Mouse (Mus musculus): Measurements from ENCODE around the gene Mesd. TPM values are rescaled to one million over a fixed set of nuclear protein-coding genes. Genes with fewer than 3 reads are reported as not detected.
A peak's percentile ranks its signal among the peaks of the same experiment; 100 is the strongest.

Mesd gene
- polyA plus RNA-seq, 1 experiment: 34.6 TPM

DNA sequence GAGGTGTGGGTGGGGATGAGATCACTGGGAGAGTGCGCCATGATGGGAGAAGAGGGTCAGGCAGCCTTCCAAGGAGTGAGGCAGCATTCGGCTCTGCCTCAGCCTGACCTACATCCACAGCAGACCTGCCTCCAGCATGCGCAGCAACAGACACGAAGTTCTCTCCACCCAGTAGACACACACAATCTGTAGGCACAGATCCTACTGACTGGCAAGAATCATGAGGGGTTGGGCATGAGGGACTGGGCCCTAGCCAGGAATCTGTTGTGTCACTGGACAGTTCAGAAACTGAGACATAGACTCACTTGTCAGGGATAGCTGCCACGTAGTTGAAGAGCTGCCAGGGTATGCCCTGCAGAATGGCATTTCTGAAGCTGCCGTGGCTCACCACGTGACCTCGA, 57.4 kb downstream of the Mesd start:
- H3K4me3 ChIP-seq (replicated peaks; ENCODE audit: insufficient read depth, low read depth, low read length): no peak overlapping the region
- TF ChIP-seq CTCF (IDR thresholded peaks at IDR 0.05; ENCODE audit: borderline replicate concordance, insufficient read depth, low read depth, low read length) (no peak), POLR2A (IDR thresholded peaks at IDR 0.05; ENCODE audit: borderline replicate concordance, insufficient read depth, low read length) (no peak)
- H3K4me1 ChIP-seq (ENCODE audit: control insufficient read depth, insufficient read depth, low read length): peaks cover 6% of the 10 kb centered on the region
- H3K27ac ChIP-seq (ENCODE audit: insufficient read depth, low read length): no peak overlapping the region
- 12% methylated on average over 8 of the region's 8 CpGs for WGBS
- no peaks in the 10 kb centered on the region for H3K27me3 ChIP-seq (ENCODE audit: control insufficient read depth, insufficient read depth, low read length)
- DNase-seq: peak; percentile 76 to 88

DNA sequence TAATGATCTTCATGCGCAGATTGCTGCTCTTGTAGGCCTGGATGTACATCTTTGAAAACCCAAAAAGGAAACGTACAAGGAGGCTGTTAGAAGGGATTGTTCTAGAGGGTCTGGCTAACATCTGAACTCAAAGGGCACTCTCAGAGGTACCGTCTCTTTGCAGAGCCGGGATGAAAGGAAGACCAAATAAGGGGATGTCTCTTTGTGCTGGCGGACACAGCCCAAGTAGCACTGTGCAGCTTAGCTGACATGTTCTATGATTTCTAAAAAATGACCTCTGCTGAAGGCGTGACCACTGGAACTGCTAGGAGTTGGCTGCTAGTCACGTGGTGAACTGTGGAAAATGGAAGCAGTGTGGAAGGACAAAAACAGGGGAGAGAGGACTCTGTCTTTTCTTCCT, 64.5 kb downstream of the Mesd start:
- H3K27ac ChIP-seq (ENCODE audit: insufficient read depth, low read length): no peak overlapping the region
- 97% methylated on average over 7 of the region's 7 CpGs for WGBS
- no peak for TF ChIP-seq POLR2A (IDR thresholded peaks at IDR 0.05; ENCODE audit: borderline replicate concordance, insufficient read depth, low read length)
- TF ChIP-seq CTCF (IDR thresholded peaks at IDR 0.05; ENCODE audit: borderline replicate concordance, insufficient read depth, low read depth, low read length): no peak
- H3K4me1 ChIP-seq (ENCODE audit: control insufficient read depth, insufficient read depth, low read length): peaks cover 15% of the 10 kb centered on the region
- no peak for DNase-seq
- no peaks in the 10 kb centered on the region for H3K27me3 ChIP-seq (ENCODE audit: control insufficient read depth, insufficient read depth, low read length)
- no peak overlapping the region for H3K4me3 ChIP-seq (replicated peaks; ENCODE audit: insufficient read depth, low read depth, low read length)

DNA sequence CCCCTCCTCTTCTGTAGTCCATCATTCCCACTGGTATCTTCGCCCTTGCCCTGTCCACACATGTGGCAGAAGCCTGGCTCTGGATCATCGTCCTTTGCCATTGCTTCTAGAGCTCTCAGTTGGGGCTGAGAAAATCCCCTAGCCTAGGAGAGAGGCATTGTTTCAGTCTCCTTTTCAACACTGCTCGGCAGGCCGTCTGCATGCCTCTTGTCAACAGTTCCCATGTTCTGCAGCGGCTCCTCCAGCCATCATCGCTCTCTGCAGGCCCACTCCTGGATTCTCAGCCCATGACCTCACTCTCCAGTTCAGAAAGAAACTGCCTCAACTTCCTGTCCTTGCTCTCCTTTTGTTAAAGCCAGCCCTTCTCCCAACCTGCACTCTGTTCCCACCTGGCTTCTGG, 65.4 kb downstream of the Mesd start:
- Histone ChIP-seq H3K4me3 (replicated peaks; ENCODE audit: insufficient read depth, low read depth, low read length) (no peak overlapping the region), H3K27me3 (ENCODE audit: control insufficient read depth, insufficient read depth, low read length) (no peaks in the 10 kb centered on the region), H3K27ac (ENCODE audit: insufficient read depth, low read length) (no peak overlapping the region), H3K4me1 (ENCODE audit: control insufficient read depth, insufficient read depth, low read length) (peaks cover 15% of the 10 kb centered on the region)
- WGBS: 92% methylated on average over 6 of the region's 6 CpGs
- DNase-seq: no peak
- TF ChIP-seq POLR2A (IDR thresholded peaks at IDR 0.05; ENCODE audit: borderline replicate concordance, insufficient read depth, low read length): no peak
- TF ChIP-seq CTCF (IDR thresholded peaks at IDR 0.05; ENCODE audit: borderline replicate concordance, insufficient read depth, low read depth, low read length): no peak

Other genes starting within 250 kb of the Mesd start
- 84.9 and 108 TPM in 2 replicates for gene Il16, start 138.7 kb upstream of the Mesd start, polyA plus RNA-seq (2012; rRNA removed)
- 1.7 and 2.4 TPM in 2 replicates for gene Cfap161, start 89.6 kb upstream of the Mesd start, polyA plus RNA-seq (2012; rRNA removed)
- gene Tlnrd1, start 161 bp upstream of the Mesd start, polyA plus RNA-seq (2012; rRNA removed): 23.4 and 25.2 TPM in 2 replicates
- gene Cemip, start 202.0 kb downstream of the Mesd start, polyA plus RNA-seq (2012; rRNA removed): 5.4 and 6.8 TPM in 2 replicates

Data from cerebellum, adult 2 months (tissue).